Mouse (Mus musculus) embryo, embryonic 9.5 days (tissue): ENCODE measurements around the gene Kyat1.
"Not testable (repeated sequence)": the region's sequence is repeated elsewhere in the genome, so short reads cannot be mapped to it uniquely, and the experiment has no call there.

ENCODE experiments used
- DNase-seq: peaks from one replicate; pipeline ENCODE4 v3.0.0-alpha.2; 2017; ENCODE audit errors: extremely low spot score

Kyat1 gene

DNA sequence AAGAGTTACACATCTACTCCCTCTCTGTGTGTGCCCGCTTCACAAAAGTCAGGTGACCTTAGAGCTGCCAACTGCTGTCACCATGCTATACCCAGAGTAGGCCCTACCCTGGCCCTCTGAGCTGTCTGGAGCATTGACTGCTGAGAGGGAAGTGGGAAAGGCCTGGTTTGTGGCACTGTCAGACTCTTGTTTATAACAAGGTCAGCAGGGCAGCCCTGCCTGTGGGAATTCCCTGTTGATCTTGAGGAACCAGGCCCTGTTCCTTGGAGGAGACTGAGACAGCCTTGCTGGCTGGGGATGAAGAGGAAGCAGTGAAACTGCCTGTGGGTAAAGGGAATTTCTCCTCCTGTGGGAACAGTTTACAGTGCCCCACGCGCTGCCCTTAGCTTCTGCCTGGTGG lies 9.1 kb upstream of the Kyat1 start:
- DNase-seq = no peak

DNA sequence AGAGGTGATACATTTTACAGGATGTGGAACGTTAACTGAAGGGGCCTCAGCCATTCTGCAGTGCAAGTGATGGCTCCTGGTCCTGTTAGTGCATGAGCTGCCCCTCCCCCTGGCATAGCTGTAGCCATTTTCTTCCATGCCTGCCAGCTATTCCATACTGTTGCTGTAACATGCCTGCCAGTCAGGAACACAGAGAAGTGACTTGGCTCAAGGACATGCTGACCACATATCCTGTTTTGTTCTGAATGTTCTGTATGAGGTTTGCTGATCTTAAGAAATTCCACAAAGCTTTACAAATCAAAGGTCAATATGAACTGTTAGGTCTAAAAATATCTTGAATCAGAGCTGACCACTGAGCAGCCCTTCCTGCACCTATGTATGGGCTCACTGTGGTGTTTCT lies 7.3 kb upstream of the Kyat1 start:
- no peak for DNase-seq

GRCm38 (mm10) chr2:30212169-30212545 lies 6.5 kb upstream of the Kyat1 start:
- DNase-seq = no peak

DNA sequence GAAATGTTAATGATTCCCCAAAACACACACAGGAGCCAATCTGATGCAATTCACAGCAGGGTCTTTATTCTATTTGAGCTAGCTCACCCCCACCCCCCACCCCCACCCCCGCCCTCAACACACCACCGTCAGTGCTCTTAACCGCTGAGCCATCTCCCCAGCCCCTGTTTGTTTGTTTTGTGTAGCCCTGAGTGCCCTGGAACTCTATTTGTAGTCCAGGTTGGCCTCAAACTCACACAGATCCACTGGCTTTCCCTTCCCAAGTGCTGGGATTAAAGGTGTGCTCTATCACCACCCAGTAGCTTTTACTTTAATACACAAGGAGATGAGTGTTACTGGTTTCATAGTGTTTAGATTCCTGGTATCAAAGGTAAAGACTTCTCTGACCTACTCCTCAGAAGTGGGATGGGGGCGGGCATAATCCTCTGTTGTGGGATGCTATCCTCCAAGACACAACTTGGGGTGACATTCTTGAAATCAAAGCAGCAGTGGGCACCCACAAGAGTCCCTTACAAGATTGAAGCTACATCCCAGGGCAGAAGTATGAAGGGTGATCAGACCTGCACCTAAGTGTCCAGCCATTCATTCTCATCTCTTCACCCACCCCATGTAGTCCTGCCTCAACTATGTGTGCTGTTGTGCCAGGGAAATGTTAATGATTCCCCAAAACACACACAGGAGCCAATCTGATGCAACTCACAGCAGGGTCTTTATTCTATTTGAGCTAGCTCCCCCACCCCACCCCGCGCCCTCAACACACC lies 5.9 kb upstream of the Kyat1 start:
- DNase-seq = no peak

DNA sequence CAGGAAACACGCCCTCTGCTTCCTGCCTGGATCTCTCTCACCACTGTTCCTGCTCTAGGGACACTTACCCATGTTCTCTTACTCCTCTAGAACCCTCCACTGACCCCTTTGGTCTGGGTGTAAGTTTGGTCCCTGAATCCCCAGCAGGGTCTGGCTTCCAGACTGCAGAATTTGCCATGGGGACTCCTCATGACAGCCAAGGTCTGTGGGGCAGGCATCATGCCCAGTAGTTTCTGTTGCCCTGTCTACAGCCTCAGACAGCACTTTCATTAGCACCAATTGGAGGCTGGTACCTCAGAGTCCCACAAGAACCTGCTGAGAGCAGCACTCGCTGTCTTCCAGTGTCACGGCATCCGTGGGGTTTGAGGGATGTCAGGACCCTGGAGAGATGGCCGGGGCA lies 2.2 kb upstream of the Kyat1 start:
- no peak for DNase-seq

GRCm38 (mm10) chr2:30207401-30207800 lies 1.8 kb upstream of the Kyat1 start:
- no peak for DNase-seq

GRCm38 (mm10) chr2:30205255-30205628 lies 405 bp downstream of the Kyat1 start:
- DNase-seq = no peak

- DNase-seq = no peak
Measured at GRCm38 (mm10) chr2:30203439-30203838, 2.2 kb downstream of the Kyat1 start.

DNA sequence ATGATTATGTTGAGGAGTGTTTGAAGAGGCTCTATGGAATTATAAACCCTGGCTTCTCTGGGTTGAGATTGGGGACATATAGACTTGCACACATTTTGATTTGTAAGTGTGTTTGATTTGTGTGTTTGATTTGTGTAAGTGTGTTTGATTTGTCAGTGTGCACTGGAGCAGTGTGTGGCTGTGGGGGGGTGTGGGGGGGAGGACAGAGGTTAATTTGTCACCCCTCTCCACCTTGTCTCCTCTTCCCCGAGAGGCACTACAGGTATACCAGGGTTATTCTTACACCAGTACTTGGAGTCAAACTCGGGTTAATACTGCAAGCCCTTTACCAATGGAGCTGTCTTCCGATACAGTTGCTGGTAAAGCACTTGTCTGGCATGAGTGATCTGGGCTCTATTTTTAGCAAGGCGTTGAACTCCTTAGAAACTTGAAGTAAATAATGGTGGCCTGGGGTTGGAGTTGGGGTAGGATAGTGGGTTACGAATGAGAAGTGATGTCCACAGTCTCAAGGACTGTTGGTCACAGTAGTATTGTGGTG lies 5.2 kb downstream of the Kyat1 start:
- no peak for DNase-seq

DNA sequence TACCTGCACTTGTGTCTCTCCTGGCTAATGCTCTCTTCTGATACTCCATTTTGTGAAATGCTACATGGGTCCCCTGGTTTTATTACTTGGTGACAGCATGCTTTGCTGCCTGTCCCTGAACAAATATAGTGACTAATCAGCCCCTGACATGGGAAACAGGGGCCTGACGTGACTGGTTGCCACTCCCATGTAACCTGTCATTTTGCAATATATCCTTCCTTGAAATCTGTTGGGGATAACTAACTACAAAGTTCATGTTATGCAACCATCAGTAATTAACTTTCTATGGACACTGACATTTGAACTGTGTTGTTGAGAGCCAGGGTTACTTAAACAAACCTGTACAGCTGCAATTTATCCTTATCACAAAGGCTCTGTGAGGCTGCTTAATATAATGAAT lies 5.7 kb downstream of the Kyat1 start:
- no peak for DNase-seq

DNA sequence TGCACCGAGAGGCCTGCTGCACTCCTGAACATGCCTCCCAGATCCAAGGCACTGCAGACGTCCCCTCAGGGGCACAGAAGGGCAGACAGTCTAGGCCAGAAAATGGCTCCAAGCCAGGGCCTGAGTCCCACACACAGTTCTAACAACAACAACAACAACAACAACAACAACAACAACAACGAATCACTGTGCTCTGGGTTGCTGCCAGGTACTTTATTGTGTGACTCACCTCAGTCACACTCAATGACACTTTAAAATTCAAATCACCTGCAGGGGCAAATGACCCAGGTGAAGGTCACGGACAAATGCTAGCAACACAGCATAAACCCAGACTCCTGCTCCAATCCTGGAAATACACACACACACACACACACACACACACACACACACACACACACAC lies 7.6 kb downstream of the Kyat1 start:
- DNase-seq = no peak

DNA sequence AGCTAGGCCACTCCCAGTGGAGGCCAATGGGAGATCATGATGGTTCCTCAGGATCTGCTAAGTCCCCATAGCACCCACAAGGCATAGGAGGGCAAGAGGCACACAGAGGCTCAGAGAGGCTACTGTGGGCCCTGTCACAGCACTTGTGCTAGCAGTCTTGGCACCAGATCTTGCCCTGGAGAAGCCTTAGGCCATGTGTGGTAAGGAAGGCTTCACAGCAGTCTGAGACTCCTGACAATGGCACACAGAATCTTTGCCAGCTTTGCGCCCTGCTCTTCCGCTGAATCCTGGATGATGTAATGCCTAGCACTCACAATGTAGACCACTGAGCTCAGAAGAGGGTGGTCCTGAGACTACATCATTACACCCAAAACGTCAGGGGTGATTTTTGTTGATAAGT lies 11.0 kb downstream of the Kyat1 start:
- no peak for DNase-seq

GRCm38 (mm10) chr2:30191790-30192580 lies 13.7 kb downstream of the Kyat1 start:
- DNase-seq = no peak

DNA sequence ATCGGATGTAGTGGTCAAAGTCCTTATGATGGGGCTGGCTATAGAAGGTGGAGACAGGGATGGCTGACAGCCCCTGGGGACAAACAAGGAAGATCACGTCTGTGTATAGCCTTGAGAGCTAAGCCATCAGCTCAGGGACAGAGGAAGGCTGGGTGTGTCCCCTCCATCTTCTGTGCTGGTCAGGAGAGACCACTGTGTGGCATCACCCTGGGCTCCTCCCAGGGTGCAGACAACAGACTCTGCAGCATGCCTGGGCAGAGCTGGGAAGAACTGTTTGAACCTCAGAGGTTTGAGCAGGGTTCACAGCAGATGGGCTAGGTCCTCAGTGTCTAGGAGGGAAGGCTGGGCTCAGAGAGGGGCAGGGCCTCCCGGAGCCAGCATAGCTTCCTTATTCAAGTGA lies 20.0 kb downstream of the Kyat1 start:
- DNase-seq = no peak

DNA sequence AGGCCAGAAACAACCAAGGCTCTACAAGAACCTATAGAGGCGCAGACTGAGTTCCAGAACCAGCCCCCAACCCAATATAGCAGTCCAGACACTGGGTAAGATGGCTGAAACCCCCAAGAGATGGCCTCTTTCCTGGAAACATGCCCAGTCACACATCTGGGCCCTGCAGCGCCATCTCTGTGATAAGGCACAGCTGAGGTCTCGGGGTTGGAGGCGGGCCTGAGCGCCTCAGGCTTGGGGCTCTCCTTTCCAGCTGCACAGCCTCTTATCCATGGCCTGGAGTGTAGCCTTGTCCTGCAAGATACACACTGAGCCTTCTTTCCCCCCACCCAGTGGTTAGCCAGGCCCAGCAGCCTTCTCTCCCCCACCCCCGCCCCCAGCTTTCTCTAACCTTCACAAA lies 20.4 kb downstream of the Kyat1 start:
- no peak for DNase-seq

DNA sequence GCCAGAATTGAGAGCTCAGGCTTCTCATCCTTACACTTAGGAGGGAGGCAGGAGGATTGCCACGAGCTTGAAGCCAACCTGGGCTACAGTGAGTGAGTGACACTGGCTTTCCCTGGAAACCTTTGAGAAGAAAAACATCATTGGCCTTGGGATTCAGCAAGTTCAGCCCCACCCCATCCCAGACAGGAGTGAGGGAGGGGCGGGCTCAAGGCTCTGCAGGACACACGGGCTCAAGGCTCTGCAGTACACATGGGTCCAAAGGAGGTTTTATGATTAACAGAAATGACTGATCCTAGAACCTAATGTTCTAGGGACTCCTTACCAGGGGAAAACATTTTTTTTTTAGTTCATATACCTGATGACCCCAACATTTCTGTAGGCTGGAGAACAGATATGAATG lies 21.9 kb downstream of the Kyat1 start:
- DNase-seq = no peak

GRCm38 (mm10) chr2:30182424-30182823 lies 23.2 kb downstream of the Kyat1 start:
- no peak for DNase-seq

GRCm38 (mm10) chr2:30178711-30179110 lies 26.9 kb downstream of the Kyat1 start:
- DNase-seq = not testable (repeated sequence)

DNA sequence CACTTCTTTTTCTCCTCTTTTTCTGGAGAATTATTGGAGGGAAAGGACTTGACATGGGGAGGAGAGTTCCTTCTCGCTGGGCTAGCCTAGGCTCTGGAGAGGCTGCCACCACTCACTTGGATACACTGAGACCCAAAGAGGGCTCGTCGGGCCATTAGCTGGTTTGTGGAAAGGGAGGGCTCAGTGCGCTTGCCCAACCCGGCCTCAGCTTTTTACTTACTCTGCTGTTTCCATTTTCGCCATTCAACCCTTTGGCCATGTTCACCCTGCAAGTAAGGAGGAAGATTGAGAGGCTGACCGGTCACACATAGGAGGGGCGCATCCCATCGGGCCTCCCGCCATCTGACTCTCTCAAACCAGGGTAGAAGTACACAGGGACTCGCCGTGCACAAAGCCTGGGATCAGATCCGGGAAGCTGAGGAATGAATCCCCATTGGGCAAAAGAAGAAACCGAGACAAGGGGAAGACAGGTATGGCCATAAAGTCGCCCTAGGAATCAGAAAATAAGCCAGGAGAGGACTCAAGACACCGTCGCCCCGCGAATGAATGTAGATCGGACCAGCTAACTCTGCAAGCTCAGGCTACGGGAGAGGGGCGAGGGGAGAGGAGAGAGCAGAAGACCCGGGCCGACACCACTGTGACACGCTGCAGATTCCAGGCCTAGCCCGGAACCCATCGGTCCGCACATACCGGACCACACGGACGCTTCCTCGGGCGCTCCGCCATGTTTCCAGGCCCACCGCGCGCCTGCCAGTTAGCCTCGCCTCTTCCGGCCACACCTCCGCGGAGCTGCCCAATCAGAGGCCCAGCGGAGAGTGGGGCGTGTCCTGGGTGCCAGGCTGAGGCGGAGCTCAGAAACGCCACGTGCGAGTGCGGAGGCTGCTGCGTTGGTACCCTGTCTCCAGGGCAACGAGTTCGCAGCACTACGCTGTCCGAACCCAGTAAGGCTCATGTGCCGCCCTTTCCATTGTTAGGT lies 27.7 kb downstream of the Kyat1 start, which contains the start of gene Spout1:
Gene Spout1 (minus strand): TSS at position 760 of the 976 bp plus-strand sequence.
- DNase-seq = peak; percentile 95

DNA sequence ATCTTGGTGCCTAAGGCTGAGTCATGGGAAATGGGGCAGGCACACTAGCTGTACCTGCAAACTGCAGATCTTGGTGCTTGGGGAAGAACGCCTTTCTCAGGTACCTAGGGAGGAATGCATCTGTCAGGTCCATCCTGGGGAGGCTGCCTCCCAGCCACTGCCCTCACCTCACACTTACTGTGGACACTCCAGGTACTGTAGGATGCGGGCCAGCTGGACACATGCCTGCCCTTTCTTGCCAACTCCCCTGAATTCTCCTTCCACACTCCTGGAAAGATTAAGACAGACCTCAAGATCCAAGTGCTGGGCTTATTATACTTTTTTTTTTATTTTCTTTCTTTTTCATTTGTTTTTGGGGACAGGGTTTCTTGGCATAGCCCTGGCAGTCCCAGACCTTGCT lies 29.1 kb downstream of the Kyat1 start:
- DNase-seq = no peak

DNA sequence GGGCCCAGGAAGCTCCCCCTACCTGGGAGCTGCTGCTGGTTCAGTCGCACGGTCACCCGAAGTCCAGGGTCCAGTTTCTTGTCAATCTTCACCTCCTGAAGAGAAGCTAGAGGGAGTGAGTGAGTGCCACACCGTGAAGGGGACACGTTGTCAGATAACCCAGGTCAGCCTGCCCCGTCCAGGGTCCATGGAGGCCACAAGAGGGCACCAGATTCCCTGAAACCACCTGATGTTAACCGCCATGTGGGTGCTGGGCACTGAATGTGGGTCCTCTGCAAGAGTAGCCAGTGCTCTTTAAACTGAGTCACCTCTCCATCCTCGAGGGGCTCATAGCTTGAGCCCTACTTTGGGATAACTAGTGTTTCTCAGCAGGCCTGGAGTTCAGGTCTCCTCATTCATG lies 29.8 kb downstream of the Kyat1 start:
- no peak for DNase-seq
